Mouse (Mus musculus): ENCODE measurements around the gene Sap30bp.

GRCm38 (mm10) chr11:116010146-116010545, 77.1 kb downstream of the Sap30bp start:
- TF ChIP-seq EP300 (IDR thresholded peaks at IDR 0.05; ENCODE audit: low read depth) (no peak), CTCF (IDR thresholded peaks at IDR 0.05; ENCODE audit: low read depth) (no peak)

All from liver, embryonic 14.5 days (tissue).